Mouse (Mus musculus): ENCODE measurements around the gene Prm3. TPM values are rescaled to one million over a fixed set of nuclear protein-coding genes. Genes with fewer than 3 reads are reported as not detected.
"Not testable (repeated sequence)": the region's sequence is repeated elsewhere in the genome, so short reads cannot be mapped to it uniquely, and the experiment has no call there.

Gene Prm3
- polyA plus RNA-seq, 1 experiment from 2014 or later: not detected

DNA sequence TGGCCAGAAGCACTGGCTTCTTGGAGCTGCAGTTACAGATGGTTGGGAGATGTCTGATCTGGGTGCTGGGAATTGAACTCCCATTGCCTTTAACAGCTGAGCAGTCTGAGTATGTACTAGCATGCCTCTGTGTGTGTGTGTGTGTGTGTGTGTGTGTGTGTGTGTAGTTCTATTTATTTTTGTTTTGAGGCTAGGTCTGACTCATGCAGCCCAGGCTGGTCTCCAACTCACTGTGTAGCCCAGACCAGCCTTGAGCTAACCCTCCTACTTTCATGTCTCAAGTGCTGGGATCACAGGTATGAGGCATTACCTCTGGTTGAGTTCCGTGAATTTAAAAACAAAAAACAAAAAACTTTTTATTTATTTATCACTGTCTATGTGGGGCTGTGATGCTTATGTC lies 33.8 kb upstream of the Prm3 start:
- Histone ChIP-seq H3K9ac (no peak overlapping the region), H3K9me3 (replicated peaks) (no peaks in the 10 kb centered on the region), H3K27me3 (no peaks in the 10 kb centered on the region), H3K4me3 (no peak overlapping the region), H3K36me3 (ENCODE audit: poor library complexity, severe bottlenecking) (no peaks in the 10 kb centered on the region), H3K27ac (no peak overlapping the region), H3K4me2 (no peak overlapping the region), H3K4me1 (no peaks in the 10 kb centered on the region)
- WGBS: 100% methylated on average over 1 of the region's 1 CpGs
- no peak for ATAC-seq

DNA sequence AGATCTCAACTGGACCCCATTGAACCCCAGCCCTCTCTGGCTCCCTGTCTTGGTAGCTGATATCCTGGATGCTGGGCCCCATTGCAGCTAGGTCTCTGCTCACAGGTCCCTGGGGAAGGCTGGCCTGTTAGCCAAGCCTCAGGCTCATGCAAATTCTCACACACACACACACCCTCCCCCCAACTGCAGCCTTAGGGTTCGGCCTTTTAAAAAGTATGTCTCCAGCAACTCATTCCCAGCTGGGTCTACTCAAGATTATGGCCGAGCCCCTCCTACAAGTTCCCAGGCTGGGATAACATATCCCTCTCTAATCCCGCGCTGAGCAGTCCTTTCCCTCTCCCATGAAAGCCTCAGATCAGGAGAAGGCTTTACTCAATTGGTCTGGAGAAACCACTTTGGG lies 30.7 kb upstream of the Prm3 start:
- H3K9me3 ChIP-seq (replicated peaks): no peaks in the 10 kb centered on the region
- no peaks in the 10 kb centered on the region for H3K36me3 ChIP-seq (ENCODE audit: poor library complexity, severe bottlenecking)
- no peak for ATAC-seq
- H3K4me1 ChIP-seq: no peaks in the 10 kb centered on the region
- no peak overlapping the region for H3K4me3 ChIP-seq
- no peaks in the 10 kb centered on the region for H3K27me3 ChIP-seq
- H3K27ac ChIP-seq: no peak overlapping the region
- 75% methylated on average over 4 of the region's 4 CpGs for WGBS
- H3K4me2 ChIP-seq: no peak overlapping the region
- H3K9ac ChIP-seq: no peak overlapping the region

DNA sequence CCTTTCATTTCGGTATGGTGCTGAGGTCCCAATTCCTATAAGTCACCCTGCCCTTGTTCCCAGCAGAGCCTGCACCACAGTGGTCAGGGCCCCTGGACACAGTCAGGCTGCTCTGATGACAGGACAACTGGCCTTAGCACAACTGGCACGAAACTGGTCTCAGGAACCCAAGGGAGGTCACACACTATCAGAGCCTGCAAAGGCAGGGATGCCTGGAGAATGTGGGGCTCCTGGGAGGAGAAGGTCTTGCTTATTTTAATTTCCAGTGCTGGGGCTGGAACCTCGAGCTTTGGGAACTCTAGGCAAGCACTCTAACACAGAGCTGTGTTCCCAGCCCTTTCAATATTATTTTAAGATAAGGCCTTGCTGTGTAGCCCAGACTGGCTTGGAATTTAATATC lies 29.3 kb upstream of the Prm3 start:
- Histone ChIP-seq H3K9me3 (replicated peaks) (no peaks in the 10 kb centered on the region), H3K36me3 (ENCODE audit: poor library complexity, severe bottlenecking) (no peaks in the 10 kb centered on the region), H3K4me3 (no peak overlapping the region), H3K4me2 (no peak overlapping the region), H3K27ac (no peak overlapping the region), H3K9ac (no peak overlapping the region), H3K27me3 (no peaks in the 10 kb centered on the region), H3K4me1 (no peaks in the 10 kb centered on the region)
- 81% methylated on average over 3 of the region's 3 CpGs for WGBS
- ATAC-seq: no peak

DNA sequence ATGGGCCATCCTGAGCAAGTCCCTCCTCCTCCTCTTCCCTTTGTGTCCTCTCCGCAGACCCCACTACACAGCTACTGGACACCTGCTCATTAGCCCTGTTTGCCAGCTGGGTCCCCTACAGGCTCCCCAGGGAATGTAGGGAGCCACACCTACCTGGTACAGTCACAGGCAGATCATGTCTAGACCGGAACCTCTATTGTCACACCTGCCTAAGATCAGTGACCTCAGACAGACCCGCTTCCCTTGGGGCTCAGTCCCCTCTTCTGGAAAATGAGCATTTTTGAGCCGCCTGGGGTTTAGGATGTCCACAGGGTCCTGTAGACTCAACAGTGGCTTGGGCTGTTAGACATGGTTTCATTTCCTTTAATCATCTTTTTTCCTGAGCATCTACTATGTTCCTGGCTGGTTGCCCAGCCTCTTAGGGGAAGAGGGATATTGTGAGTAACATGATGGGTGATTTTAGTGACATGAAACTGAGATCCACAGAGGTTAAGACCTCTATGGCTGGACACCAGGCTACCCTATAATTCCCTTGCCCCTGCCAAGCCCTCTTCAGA lies 27.9 kb upstream of the Prm3 start:
- ATAC-seq: no peak
- Histone ChIP-seq H3K9ac (no peak overlapping the region), H3K4me2 (no peak overlapping the region), H3K4me1 (no peaks in the 10 kb centered on the region), H3K36me3 (ENCODE audit: poor library complexity, severe bottlenecking) (no peaks in the 10 kb centered on the region), H3K27ac (no peak overlapping the region), H3K27me3 (no peaks in the 10 kb centered on the region), H3K9me3 (replicated peaks) (no peaks in the 10 kb centered on the region), H3K4me3 (no peak overlapping the region)
- WGBS: 79% methylated on average over 4 of the region's 4 CpGs

DNA sequence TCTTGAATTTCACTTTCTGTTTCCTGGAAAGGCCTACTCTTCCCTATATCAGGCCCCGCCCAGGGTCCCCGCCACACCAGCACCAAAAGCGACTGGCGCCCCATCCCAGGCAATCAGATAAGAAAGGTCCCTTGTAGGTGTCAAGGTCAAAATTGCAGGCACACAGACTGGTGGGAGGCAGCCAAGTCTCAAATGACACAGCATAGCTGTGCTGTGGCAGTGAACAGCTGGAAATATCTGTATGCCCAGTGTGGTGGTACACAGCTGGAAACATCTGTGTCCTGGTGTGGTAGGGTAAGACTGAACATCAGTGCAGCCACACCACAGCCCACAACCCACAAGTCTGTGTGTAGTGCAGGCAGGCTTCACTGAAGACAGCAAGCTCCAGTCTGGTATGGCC lies 24.1 kb upstream of the Prm3 start:
- Histone ChIP-seq H3K9me3 (replicated peaks) (no peaks in the 10 kb centered on the region), H3K4me3 (no peak overlapping the region), H3K4me1 (no peaks in the 10 kb centered on the region), H3K9ac (no peak overlapping the region), H3K27me3 (no peaks in the 10 kb centered on the region), H3K4me2 (no peak overlapping the region), H3K36me3 (ENCODE audit: poor library complexity, severe bottlenecking) (no peaks in the 10 kb centered on the region), H3K27ac (no peak overlapping the region)
- 89% methylated on average over 4 of the region's 4 CpGs for WGBS
- no peak for ATAC-seq

DNA sequence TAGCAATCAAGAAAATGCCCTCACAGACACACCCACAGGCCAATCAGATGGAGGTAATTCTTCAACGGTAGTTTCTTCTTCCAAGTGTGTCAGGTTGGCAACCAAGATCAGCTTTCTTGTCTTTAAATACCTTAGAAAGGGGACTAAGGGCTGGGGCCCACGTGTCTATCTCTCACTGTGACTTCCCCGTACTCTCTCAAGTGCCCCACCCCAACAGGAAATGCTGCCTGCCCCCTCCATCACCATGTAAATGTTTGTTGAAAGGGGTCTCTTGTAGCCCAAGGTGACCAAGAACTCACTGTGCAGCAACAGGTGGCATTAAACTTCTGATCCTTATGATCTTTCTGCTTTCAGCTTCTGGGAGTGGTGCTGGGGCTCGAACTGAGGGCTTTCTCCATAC lies 23.0 kb upstream of the Prm3 start:
- Histone ChIP-seq H3K36me3 (ENCODE audit: poor library complexity, severe bottlenecking) (no peaks in the 10 kb centered on the region), H3K9ac (no peak overlapping the region), H3K27ac (no peak overlapping the region), H3K4me2 (no peak overlapping the region), H3K9me3 (replicated peaks) (no peaks in the 10 kb centered on the region), H3K4me1 (no peaks in the 10 kb centered on the region), H3K4me3 (no peak overlapping the region), H3K27me3 (no peaks in the 10 kb centered on the region)
- 80% methylated on average over 4 of the region's 4 CpGs for WGBS
- ATAC-seq: no peak

DNA sequence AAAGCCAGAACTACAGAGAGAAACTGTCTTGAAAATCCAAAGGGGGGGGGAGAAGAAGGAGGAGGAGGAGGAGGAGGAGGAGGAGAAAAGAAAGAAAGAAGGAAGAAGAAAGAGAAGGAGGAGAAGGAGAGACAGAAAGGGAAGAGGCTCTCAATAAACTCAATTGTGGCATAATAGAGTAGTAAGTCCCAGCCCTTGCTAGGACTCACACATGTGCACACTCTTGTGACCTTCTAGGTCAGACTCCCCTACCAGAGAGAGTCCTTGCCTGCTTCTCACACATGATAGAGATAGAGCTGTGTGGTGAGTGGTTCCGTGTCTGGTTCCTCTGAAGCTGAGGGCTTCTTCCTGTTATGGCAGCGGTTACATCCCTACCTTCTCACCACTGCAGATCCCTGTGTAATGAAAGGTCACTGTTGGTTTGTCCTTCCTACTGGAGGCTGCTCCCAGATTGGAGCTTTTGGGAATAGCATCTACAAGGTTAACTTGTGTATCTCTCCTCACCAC lies 22.2 kb upstream of the Prm3 start, which contains the start of gene Gm11172:
Gm11172 (plus strand) TSS at position 51 of the 507 bp plus-strand sequence.
- H3K9ac ChIP-seq: no peak within 1 kb of the TSS
- H3K27me3 ChIP-seq: no peaks in the 10 kb centered on the region
- no peak for ATAC-seq
- H3K27ac ChIP-seq: no peak within 1 kb of the TSS
- WGBS: 98% methylated on average over 2 of the region's 2 CpGs
- no peaks in the 10 kb centered on the region for H3K4me1 ChIP-seq
- H3K36me3 ChIP-seq (ENCODE audit: poor library complexity, severe bottlenecking): no peaks in the 10 kb centered on the region
- H3K9me3 ChIP-seq (replicated peaks): no peaks in the 10 kb centered on the region
- no peak within 1 kb of the TSS for H3K4me3 ChIP-seq
- no peak within 1 kb of the TSS for H3K4me2 ChIP-seq

DNA sequence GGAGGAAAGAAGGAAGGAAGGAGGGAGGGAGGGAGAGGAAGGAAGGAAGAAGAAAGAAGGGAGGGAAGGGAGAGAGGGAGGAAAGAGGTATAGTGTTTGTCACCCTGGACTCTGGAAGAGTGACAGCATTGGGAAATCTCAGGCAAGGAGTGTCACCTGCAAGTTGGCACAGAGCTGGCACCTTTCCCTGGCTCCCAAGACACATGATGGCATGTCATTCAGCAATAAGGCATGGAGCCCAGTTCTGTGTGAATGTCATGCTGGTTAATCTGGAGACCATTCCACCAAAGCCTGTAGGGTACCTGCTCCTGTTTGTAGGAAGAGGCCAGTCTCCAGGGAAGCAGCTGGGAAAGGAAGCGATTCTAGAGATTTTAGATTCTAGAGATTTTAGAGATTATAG lies 19.7 kb upstream of the Prm3 start:
- Histone ChIP-seq H3K27me3 (no peaks in the 10 kb centered on the region), H3K27ac (no peak overlapping the region), H3K9me3 (replicated peaks) (no peaks in the 10 kb centered on the region), H3K9ac (no peak overlapping the region), H3K4me2 (no peak overlapping the region), H3K4me1 (no peaks in the 10 kb centered on the region; the same call in 1 of the 2 replicates), H3K36me3 (ENCODE audit: poor library complexity, severe bottlenecking) (no peaks in the 10 kb centered on the region), H3K4me3 (no peak overlapping the region)
- ATAC-seq: no peak
- 100% methylated on average over 1 of the region's 1 CpGs for WGBS

DNA sequence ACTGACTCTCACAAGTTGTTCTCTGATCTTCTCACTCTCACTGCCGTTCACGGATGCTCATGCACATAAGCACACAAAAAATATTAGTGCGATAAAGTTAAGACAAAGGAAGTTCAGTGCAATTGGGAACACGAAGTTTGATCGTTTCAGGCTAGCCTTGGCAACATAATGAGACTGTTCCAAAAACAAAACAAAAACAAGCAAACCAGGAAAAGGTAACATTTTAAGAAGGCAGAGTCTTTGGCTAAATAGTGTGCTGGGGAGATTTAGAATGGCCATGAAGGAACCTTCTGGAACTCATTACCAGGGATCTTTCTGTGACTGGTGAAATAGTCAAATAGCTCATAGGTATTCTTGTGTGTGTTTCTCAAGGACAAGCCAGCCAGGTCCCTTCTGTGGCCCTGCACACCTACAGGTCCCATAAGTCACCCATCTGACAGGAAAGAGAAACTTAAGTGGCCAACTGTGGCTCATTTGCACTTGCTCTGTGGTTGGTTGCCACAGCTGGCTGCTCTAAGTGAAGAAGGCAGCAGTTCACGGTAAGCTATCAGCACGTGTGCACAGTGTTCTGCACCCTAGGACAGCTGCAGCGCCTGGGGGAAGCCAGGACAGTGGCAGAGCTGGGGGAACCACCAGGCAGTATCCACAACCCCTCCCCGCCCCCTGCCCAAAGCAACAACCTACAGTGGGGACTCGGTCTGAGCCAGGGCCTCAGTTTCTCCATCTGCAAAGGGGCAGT lies 15.2 kb upstream of the Prm3 start, which contains the start of gene Prm1:
Prm1 (minus strand) TSS at position 51 of the 739 bp plus-strand sequence.
- H3K27me3 ChIP-seq: no peaks in the 10 kb centered on the region
- 84% methylated on average over 10 of the region's 10 CpGs for whole genome bisulfite sequencing
- no peak within 1 kb of the TSS for H3K4me3 ChIP-seq
- H3K4me1 ChIP-seq: no peaks in the 10 kb centered on the region; the same call in 1 of the 2 replicates
- no peaks in the 10 kb centered on the region for H3K36me3 ChIP-seq (ENCODE audit: poor library complexity, severe bottlenecking)
- H3K9ac ChIP-seq: no peak within 1 kb of the TSS
- H3K27ac ChIP-seq: no peak within 1 kb of the TSS
- ATAC-seq: no peak
- no peak within 1 kb of the TSS for H3K4me2 ChIP-seq
- no peaks in the 10 kb centered on the region for H3K9me3 ChIP-seq (replicated peaks)

DNA sequence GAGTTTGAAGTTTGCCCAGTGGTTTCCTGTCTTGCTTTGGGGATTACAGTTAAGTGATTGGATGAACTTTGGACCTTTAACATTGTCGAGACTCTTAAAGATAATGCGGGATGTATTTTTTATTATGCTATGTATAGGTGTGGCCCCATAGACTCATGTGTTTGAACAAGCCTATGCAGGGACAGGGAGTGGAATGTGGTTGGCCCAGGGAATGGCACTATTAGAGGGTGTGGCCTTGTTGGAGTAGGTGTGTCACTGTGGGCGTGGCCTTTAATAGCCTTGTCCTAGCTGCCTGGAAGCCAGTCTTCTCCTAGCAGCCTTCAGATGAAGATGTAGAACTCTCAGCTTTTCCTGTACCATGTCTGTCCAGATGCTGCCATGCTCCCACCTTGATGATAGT lies 11.7 kb upstream of the Prm3 start:
- 83% methylated on average over 3 of the region's 3 CpGs for WGBS
- ATAC-seq; H3K9me3 ChIP-seq (replicated peaks): not testable (repeated sequence)

DNA sequence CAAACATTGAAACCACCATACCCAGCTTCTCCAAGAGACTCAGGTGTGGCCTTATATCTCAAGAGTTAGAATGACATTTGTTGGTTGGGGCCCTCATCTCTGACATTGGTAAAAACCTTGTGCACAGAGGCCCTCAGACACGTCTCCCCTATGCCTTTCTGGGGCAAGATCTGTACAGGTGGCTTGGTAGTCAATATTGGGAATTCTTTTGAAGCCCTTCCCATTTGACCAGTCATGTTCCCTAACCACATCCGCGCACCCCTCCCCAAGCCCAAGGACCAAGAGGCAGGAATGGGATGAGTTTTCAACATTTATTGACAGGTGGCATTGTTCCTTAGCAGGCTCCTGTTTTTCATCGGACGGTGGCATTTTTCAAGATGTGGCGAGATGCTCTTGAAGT lies 5.3 kb upstream of the Prm3 start, which contains the start of gene Prm2:
Prm2 (minus strand) TSS at position 101 of the 400 bp plus-strand sequence.
- no peaks in the 10 kb centered on the region for H3K4me1 ChIP-seq
- no peak within 1 kb of the TSS for H3K4me3 ChIP-seq
- no peaks in the 10 kb centered on the region for H3K9me3 ChIP-seq (replicated peaks)
- H3K9ac ChIP-seq: no peak within 1 kb of the TSS
- no peak within 1 kb of the TSS for H3K4me2 ChIP-seq
- ATAC-seq: no peak
- no peaks in the 10 kb centered on the region for H3K36me3 ChIP-seq (ENCODE audit: poor library complexity, severe bottlenecking)
- peaks cover 15% of the 10 kb centered on the region for H3K27me3 ChIP-seq
- H3K27ac ChIP-seq: no peak within 1 kb of the TSS
- WGBS: 80% methylated on average over 6 of the region's 6 CpGs

More for the DNA sequence above, 11.7 kb upstream of the Prm3 start:
- not testable (repeated sequence) for H3K4me2 ChIP-seq; H3K9ac ChIP-seq; H3K27ac ChIP-seq; H3K36me3 ChIP-seq (ENCODE audit: poor library complexity, severe bottlenecking); H3K27me3 ChIP-seq; H3K4me3 ChIP-seq; H3K4me1 ChIP-seq

DNA sequence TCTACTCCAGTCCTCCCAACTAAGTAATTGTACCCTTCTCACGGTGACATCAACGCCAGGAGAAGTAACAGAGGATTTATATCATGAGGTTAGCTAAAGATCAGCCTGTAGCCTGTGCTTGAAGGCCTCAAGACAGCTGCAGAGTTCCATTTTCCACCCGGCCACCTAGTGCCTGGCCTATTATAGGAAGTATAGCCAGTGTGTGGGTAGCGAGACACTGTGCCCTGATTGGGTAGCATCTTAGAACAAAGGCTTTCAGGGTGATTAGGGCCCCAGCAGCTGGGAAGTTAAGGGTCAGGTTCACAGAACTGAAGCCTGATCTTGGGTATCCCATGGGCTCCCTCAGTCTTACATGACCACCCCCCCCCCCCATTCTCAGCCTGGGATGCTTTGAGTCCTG lies 1.8 kb downstream of the Prm3 start:
- Histone ChIP-seq H3K4me1 (peaks cover 15% of the 10 kb centered on the region), H3K9ac (no peak overlapping the region), H3K9me3 (replicated peaks) (no peaks in the 10 kb centered on the region), H3K36me3 (ENCODE audit: poor library complexity, severe bottlenecking) (no peaks in the 10 kb centered on the region), H3K27ac (no peak overlapping the region), H3K27me3 (peaks cover 10% of the 10 kb centered on the region), H3K4me2 (no peak overlapping the region), H3K4me3 (no peak overlapping the region)
- ATAC-seq: no peak
- 34% methylated on average over 4 of the region's 4 CpGs for whole genome bisulfite sequencing
